ENCODE assay signal across 30 mouse cellular contexts in genomic region chr15:61548400-61548799, GRCm38 (mm10).
DNase-seq lines count a peak whose midpoint lies in the region; ATAC-seq and TF ChIP-seq lines count a peak whose summit lies in the region.
"Had no signal": no experiment of that assay in that cellular context is flagged by ENCODE, and none has a peak within 500 bp of the region (broad histone marks: within the 10 kb centered on the region; RNA-seq: fewer than 3 reads in every experiment).

No protein-coding gene starts in this region.

- 48% methylated on average over 4 of the region's 4 CpGs for WGBS in intestine, postnatal 0 days
- WGBS in intestine, embryonic 15.5 days = 46% methylated on average over 4 of the region's 4 CpGs
- 74% methylated on average over 4 of the region's 4 CpGs for WGBS in hindbrain, embryonic 16.5 days

- no peaks in the 10 kb centered on the region for H3K9me3 ChIP-seq in intestine, postnatal 0 days (ENCODE audit: control insufficient read depth)
- H3K9me3 ChIP-seq in intestine, embryonic 15.5 days = no peaks in the 10 kb centered on the region
- H3K9me3 ChIP-seq in hindbrain, embryonic 16.5 days (ENCODE audit: control insufficient read depth, low read length) = no peaks in the 10 kb centered on the region
- H3K9me3 ChIP-seq: embryonic facial prominence, embryonic 12.5 days; forebrain, embryonic 10.5 days; forebrain, embryonic 15.5 days; heart, embryonic 12.5 days; limb, embryonic 10.5 days; limb, embryonic 15.5 days; liver, embryonic 13.5 days; stomach, embryonic 15.5 days had no signal

- H3K4me2 ChIP-seq in intestine, postnatal 0 days (replicated peaks; ENCODE audit: low read depth) = 0 out of 2 replicates have a peak overlapping the region, but pooled peaks have one; percentile 27
- no peak overlapping the region for H3K4me2 ChIP-seq in intestine, embryonic 15.5 days (replicated peaks)
- H3K4me2 ChIP-seq in hindbrain, embryonic 16.5 days (ENCODE audit: low read length) = no peak overlapping the region
- H3K4me2 ChIP-seq: embryonic facial prominence, embryonic 12.5 days; forebrain, embryonic 15.5 days; heart, embryonic 12.5 days; hindbrain, embryonic 14.5 days; limb, embryonic 15.5 days; liver, embryonic 13.5 days; stomach, embryonic 15.5 days had no signal

- no peak for ATAC-seq in intestine, postnatal 0 days
- ATAC-seq in intestine, embryonic 15.5 days = no peak
- no peak for ATAC-seq in hindbrain, embryonic 16.5 days
- ATAC-seq: forebrain, embryonic 15.5 days; lung, postnatal 0 days; midbrain, embryonic 16.5 days; Patski had no signal

- DNase-seq in CD4-positive, CD25-positive, alpha-beta regulatory T cell, adult 2 months (ENCODE audit: low read depth, low spot score) = peak; percentile 44
- DNase-seq in induced T-regulatory cell, adult 2 months (ENCODE audit: low read depth) = peak; percentile 56
- no peak for DNase-seq in Muller cell, postnatal 12 days (ENCODE audit: inconsistent ontology term)
- DNase-seq in kidney, adult 8-10 months = no peak
- DNase-seq: adrenal gland, postnatal 10 days; cerebellum, adult 11 months; cerebellum, adult 9-10 months; cerebellum, postnatal 36 days; heart, adult 2 months; heart, postnatal 4 days; kidney, adult 18-20 months; kidney, postnatal 36 days; layer of hippocampus, postnatal 36 days; liver, embryonic 13.5 days; lung, adult 18-20 months had no signal

- H3K36me3 ChIP-seq in intestine, postnatal 0 days (ENCODE audit: control insufficient read depth, insufficient read depth) = no peaks in the 10 kb centered on the region
- no peaks in the 10 kb centered on the region for H3K36me3 ChIP-seq in intestine, embryonic 15.5 days
- no peaks in the 10 kb centered on the region for H3K36me3 ChIP-seq in hindbrain, embryonic 16.5 days (ENCODE audit: control insufficient read depth, insufficient read depth, low read length)
- H3K36me3 ChIP-seq: embryonic facial prominence, embryonic 12.5 days; forebrain, embryonic 10.5 days; forebrain, embryonic 15.5 days; heart, embryonic 12.5 days; limb, embryonic 10.5 days; limb, embryonic 15.5 days; liver, embryonic 13.5 days; stomach, embryonic 15.5 days had no signal

- no peak overlapping the region for H3K9ac ChIP-seq in intestine, postnatal 0 days (ENCODE audit: low read depth, low read length)
- H3K9ac ChIP-seq in intestine, embryonic 15.5 days = no peak overlapping the region
- H3K9ac ChIP-seq in hindbrain, embryonic 16.5 days (ENCODE audit: low read depth, low read length) = no peak overlapping the region
- H3K9ac ChIP-seq: embryonic facial prominence, embryonic 12.5 days; forebrain, embryonic 15.5 days; heart, embryonic 12.5 days; hindbrain, embryonic 14.5 days; limb, embryonic 15.5 days; liver, embryonic 13.5 days; stomach, embryonic 15.5 days had no signal

- H3K4me1 ChIP-seq in intestine, postnatal 0 days (replicated peaks; ENCODE audit: control insufficient read depth, insufficient read depth, low read length) = no peaks in the 10 kb centered on the region
- no peaks in the 10 kb centered on the region for H3K4me1 ChIP-seq in intestine, embryonic 15.5 days (replicated peaks)
- no peaks in the 10 kb centered on the region for H3K4me1 ChIP-seq in hindbrain, embryonic 16.5 days (ENCODE audit: control insufficient read depth, insufficient read depth, low read depth, low read length)
- H3K4me1 ChIP-seq: forebrain, embryonic 15.5 days; limb, embryonic 10.5 days; limb, embryonic 15.5 days; liver, embryonic 13.5 days; stomach, embryonic 15.5 days had no signal

- no peak overlapping the region for H3K27ac ChIP-seq in intestine, postnatal 0 days (ENCODE audit: low read depth, low read length)
- H3K27ac ChIP-seq in intestine, embryonic 15.5 days = no peak overlapping the region
- no peak overlapping the region for H3K27ac ChIP-seq in hindbrain, embryonic 16.5 days (ENCODE audit: low read depth, low read length)
- H3K27ac ChIP-seq: embryonic facial prominence, embryonic 12.5 days; forebrain, embryonic 10.5 days; forebrain, embryonic 15.5 days; heart, adult 2 months; hindbrain, embryonic 14.5 days; layer of hippocampus, adult 2 months; limb, embryonic 10.5 days; limb, embryonic 15.5 days; liver, embryonic 13.5 days; stomach, embryonic 15.5 days had no signal

- H3K27me3 ChIP-seq in intestine, postnatal 0 days (replicated peaks; ENCODE audit: control insufficient read depth, insufficient read depth, low read length) = no peaks in the 10 kb centered on the region
- no peaks in the 10 kb centered on the region for H3K27me3 ChIP-seq in intestine, embryonic 15.5 days (replicated peaks)
- no peaks in the 10 kb centered on the region for H3K27me3 ChIP-seq in hindbrain, embryonic 16.5 days (replicated peaks; ENCODE audit: control insufficient read depth, insufficient read depth, low read length)
- H3K27me3 ChIP-seq: embryonic facial prominence, embryonic 12.5 days; forebrain, embryonic 15.5 days; heart, embryonic 12.5 days; limb, embryonic 15.5 days; liver, embryonic 13.5 days; Patski; stomach, embryonic 15.5 days had no signal

- no peak for TF ChIP-seq CTCF in intestine, postnatal 0 days (IDR thresholded peaks at IDR 0.05; ENCODE audit: low read depth)

- no peak overlapping the region for H3K4me3 ChIP-seq in intestine, postnatal 0 days (ENCODE audit: low read depth, low read length)
- no peak overlapping the region for H3K4me3 ChIP-seq in intestine, embryonic 15.5 days (replicated peaks)
- no peak overlapping the region for H3K4me3 ChIP-seq in hindbrain, embryonic 16.5 days (ENCODE audit: low read length)
- H3K4me3 ChIP-seq: embryonic facial prominence, embryonic 12.5 days; forebrain, embryonic 10.5 days; forebrain, embryonic 15.5 days; heart, adult 2 months; heart, embryonic 12.5 days; layer of hippocampus, adult 2 months; limb, embryonic 10.5 days; limb, embryonic 15.5 days; liver, embryonic 13.5 days; stomach, embryonic 15.5 days had no signal

Comparison
In these comparisons a context has a peak if more than half of its experiments do, and no peak if none do; other contexts are left out.
1. DNase-seq: peak in CD4-positive, CD25-positive, alpha-beta regulatory T cell, adult 2 months (single experiment) and induced T-regulatory cell, adult 2 months (single experiment); none in Muller cell, postnatal 12 days (single experiment) and kidney, adult 8-10 months (0 of 2).